Mouse (Mus musculus) stomach, postnatal 0 days (tissue): Measurements from ENCODE around the gene Picalm. TPM values are rescaled to one million over a fixed set of nuclear protein-coding genes. Genes with fewer than 3 reads are reported as not detected.
A peak's percentile ranks its signal among the peaks of the same experiment; 100 is the strongest.

ENCODE experiments used
- ATAC-seq: fragments of 200-750 bp; cut with Nextera tagmentation; 2 replicates; pipeline ENCODE4 v1.8.0; 2017; ENCODE audit not compliant: low FRiP score, low TSS enrichment
- DNase-seq: peaks from one replicate; pipeline ENCODE4 v3.0.0-alpha.2; 2016; ENCODE audit warnings: low spot score
- H3K27ac ChIP-seq: fragments of 300-500 bp; sonication (generic); replicated peaks from 2 replicates; pipeline ENCODE4 v1.5.1; 2014; ENCODE audit warnings: mild to moderate bottlenecking, control low read depth
- H3K27me3 ChIP-seq: fragments of 300-500 bp; sonication (generic); 2 replicates; pipeline ENCODE4 v1.6.1; 2014; ENCODE audit warnings: low read length; ENCODE audit not compliant: control insufficient read depth, insufficient read depth
- H3K36me3 ChIP-seq: fragments of 300-500 bp; sonication (generic); 2 replicates; pipeline ENCODE4 v1.6.1; 2014; ENCODE audit warnings: low read length, mixed read lengths; ENCODE audit not compliant: control insufficient read depth, insufficient read depth
- H3K4me1 ChIP-seq: fragments of 300-500 bp; sonication (generic); replicated peaks from 2 replicates; pipeline ENCODE4 v1.6.1; 2014; ENCODE audit warnings: antibody characterized with exemption; ENCODE audit not compliant: control insufficient read depth, insufficient read depth
- H3K4me2 ChIP-seq: fragments of 300-500 bp; sonication (generic); replicated peaks from 2 replicates; pipeline ENCODE4 v1.6.1; 2014; ENCODE audit warnings: low read depth, mild to moderate bottlenecking, control low read depth, moderate library complexity
- H3K4me3 ChIP-seq: fragments of 300-500 bp; sonication (generic); 2 replicates; pipeline ENCODE4 v1.5.1; 2014; ENCODE audit warnings: low read depth, low read length, control low read depth
- H3K9ac ChIP-seq: fragments of 300-500 bp; sonication (generic); 2 replicates; pipeline ENCODE4 v1.6.1; 2014; ENCODE audit warnings: mild to moderate bottlenecking, low read length, control low read depth, mixed read lengths
- H3K9me3 ChIP-seq: fragments of 300-500 bp; sonication (generic); 2 replicates; pipeline ENCODE4 v1.6.1; 2016; ENCODE audit warnings: low read length; ENCODE audit not compliant: control insufficient read depth
- CTCF ChIP-seq: IDR thresholded peaks from 2 replicates; pipeline ENCODE4 v1.5.1; 2016; ENCODE audit warnings: antibody characterized with exemption, low read depth, mild to moderate bottlenecking, moderate library complexity
- EP300 ChIP-seq: optimal IDR thresholded peaks from 2 replicates; pipeline ENCODE3; 2016; ENCODE audit warnings: antibody characterized with exemption
- WGBS: fragments of 180-500 bp; shearing (Covaris S2); extraction: QIAGEN DNeasy Blood & Tissue Kit; methylation state at CpG from one replicate; pipeline ENCODE4 v1.1.7; 2014; 5-methylcytosine and 5-hydroxymethylcytosine counted together
- polyA plus RNA-seq: library from polyadenylated mRNA; unstranded; fragments of >200 nt; fragmentation: Nextera tagmentation; extraction: Ambion mirVana; gene quantifications from 2 replicates; pipeline ENCODE4 v1.2.1, GENCODE M21; 2015

Gene Picalm
- polyA plus RNA-seq, 1 experiment from 2014 or later: 25.1 TPM

- H3K4me1 ChIP-seq: no peaks in the 10 kb centered on the region
- peak overlapping the region; percentile 66 for H3K4me2 ChIP-seq
- peak overlapping the region; percentile 99 for H3K9ac ChIP-seq
- DNase-seq: no peak
- no peaks in the 10 kb centered on the region for H3K36me3 ChIP-seq
- TF ChIP-seq CTCF (no peak), EP300 (no peak)
- under 1% methylated on average over 12 of the region's 12 CpGs for WGBS
- H3K27ac ChIP-seq: peak overlapping the region; percentile 99
- H3K27me3 ChIP-seq: no peaks in the 10 kb centered on the region
- H3K4me3 ChIP-seq: peak overlapping the region; percentile 99
- peak; percentile 53 for ATAC-seq
- H3K9me3 ChIP-seq: no peaks in the 10 kb centered on the region
These were observed 712 bp upstream of the Picalm start for GRCm38 (mm10) chr7:90129271-90129731.

- WGBS: 0% methylated on average over 39 of the region's 39 CpGs
- no peaks in the 10 kb centered on the region for H3K27me3 ChIP-seq
- ATAC-seq: peak; percentile 61
- H3K9me3 ChIP-seq: no peaks in the 10 kb centered on the region
- no peak for DNase-seq
- peak overlapping the region; percentile 63 for H3K4me2 ChIP-seq
- peak overlapping the region; percentile 99 for H3K4me3 ChIP-seq
- no peaks in the 10 kb centered on the region for H3K4me1 ChIP-seq
- peak overlapping the region; percentile 99 for H3K27ac ChIP-seq
- TF ChIP-seq CTCF: no peak
- no peak for TF ChIP-seq EP300
- H3K36me3 ChIP-seq: no peaks in the 10 kb centered on the region
- peak overlapping the region; percentile 99 for H3K9ac ChIP-seq
These were observed 725 bp downstream of the Picalm start for GRCm38 (mm10) chr7:90130501-90131375.

- H3K9ac ChIP-seq: peak overlapping the region; percentile 99
- H3K27me3 ChIP-seq: no peaks in the 10 kb centered on the region
- H3K9me3 ChIP-seq: no peaks in the 10 kb centered on the region
- H3K4me1 ChIP-seq: no peaks in the 10 kb centered on the region
- TF ChIP-seq CTCF: no peak
- TF ChIP-seq EP300: no peak
- peak overlapping the region; percentile 99 for H3K4me3 ChIP-seq
- H3K27ac ChIP-seq: peak overlapping the region; percentile 71
- DNase-seq (no peak), ATAC-seq (no peak)
- H3K36me3 ChIP-seq: no peaks in the 10 kb centered on the region
- WGBS: 1% methylated on average over 2 of the region's 2 CpGs
- H3K4me2 ChIP-seq: peak overlapping the region; percentile 63
These were observed 1.3 kb downstream of the Picalm start for GRCm38 (mm10) chr7:90131376-90131651.

- Histone ChIP-seq H3K9ac (peak overlapping the region; percentile 99), H3K4me1 (no peaks in the 10 kb centered on the region), H3K4me2 (peak overlapping the region; percentile 63), H3K27ac (peak overlapping the region; percentile 71), H3K36me3 (no peaks in the 10 kb centered on the region), H3K4me3 (peak overlapping the region; percentile 99), H3K27me3 (no peaks in the 10 kb centered on the region), H3K9me3 (no peaks in the 10 kb centered on the region)
- ATAC-seq (no peak), DNase-seq (no peak)
- under 1% methylated on average over 7 of the region's 7 CpGs for WGBS
- TF ChIP-seq EP300: no peak
- TF ChIP-seq CTCF: no peak
These were observed 1.8 kb downstream of the Picalm start for GRCm38 (mm10) chr7:90131831-90132241.

- WGBS: 20% methylated on average over 3 of the region's 3 CpGs
- no peaks in the 10 kb centered on the region for H3K9me3 ChIP-seq
- TF ChIP-seq CTCF: no peak
- TF ChIP-seq EP300: no peak
- no peak for ATAC-seq
- H3K4me3 ChIP-seq: peak overlapping the region; percentile 99
- H3K27me3 ChIP-seq: no peaks in the 10 kb centered on the region
- H3K9ac ChIP-seq: peak overlapping the region; percentile 99
- H3K36me3 ChIP-seq: no peaks in the 10 kb centered on the region
- DNase-seq: no peak
- peak overlapping the region; percentile 71 for H3K27ac ChIP-seq
- no peaks in the 10 kb centered on the region for H3K4me1 ChIP-seq
- peak overlapping the region; percentile 63 for H3K4me2 ChIP-seq
These were observed 2.3 kb downstream of the Picalm start for GRCm38 (mm10) chr7:90132322-90132721.

GRCm38 (mm10) chr7:90136736-90137135, 6.7 kb downstream of the Picalm start:
- Histone ChIP-seq H3K27me3 (no peaks in the 10 kb centered on the region), H3K36me3 (no peaks in the 10 kb centered on the region), H3K4me1 (peaks cover 2% of the 10 kb centered on the region; the same call in 1 of the 2 replicates), H3K9ac (no peak overlapping the region), H3K27ac (no peak overlapping the region), H3K4me2 (no peak overlapping the region), H3K4me3 (no peak overlapping the region), H3K9me3 (no peaks in the 10 kb centered on the region)
- ATAC-seq (no peak), DNase-seq (no peak)
- TF ChIP-seq CTCF (no peak; the same call in 1 of the 2 replicates), EP300 (no peak)
- WGBS: 78% methylated on average over 3 of the region's 3 CpGs
